Mouse (Mus musculus) hindbrain, embryonic 15.5 days (tissue): ENCODE results near the gene Pla2g7. TPM values are rescaled to one million over a fixed set of nuclear protein-coding genes. Genes with fewer than 3 reads are reported as not detected.

Source experiments
- ATAC-seq: fragments of 200-750 bp; cut with Nextera tagmentation; 2 replicates; pipeline ENCODE4 v1.8.0; 2017; ENCODE audit warnings: low read depth, moderate number of reproducible peaks, moderate TSS enrichment; ENCODE audit not compliant: low FRiP score
- H3K27ac ChIP-seq: fragments of 300-500 bp; sonication (generic); replicated peaks from 2 replicates; pipeline ENCODE4 v1.5.1; 2015; ENCODE audit warnings: mild to moderate bottlenecking, inconsistent platforms
- H3K27me3 ChIP-seq: fragments of 300-500 bp; sonication (generic); 2 replicates; pipeline ENCODE4 v1.6.1; 2015; ENCODE audit warnings: control low read depth, inconsistent platforms
- H3K36me3 ChIP-seq: fragments of 300-500 bp; sonication (generic); 2 replicates; pipeline ENCODE4 v1.6.1; 2015; ENCODE audit warnings: control low read depth, inconsistent platforms
- H3K4me1 ChIP-seq: fragments of 300-500 bp; sonication (generic); replicated peaks from 2 replicates; pipeline ENCODE4 v1.6.1; 2015; ENCODE audit warnings: control low read depth, inconsistent platforms
- H3K4me2 ChIP-seq: fragments of 300-500 bp; sonication (generic); 2 replicates; pipeline ENCODE4 v1.6.1; 2015; ENCODE audit warnings: moderate library complexity, mild to moderate bottlenecking, inconsistent platforms
- H3K4me3 ChIP-seq: fragments of 300-500 bp; sonication (generic); 2 replicates; pipeline ENCODE4 v1.5.1; 2015; ENCODE audit warnings: mild to moderate bottlenecking, inconsistent platforms
- H3K9ac ChIP-seq: fragments of 300-500 bp; sonication (generic); 2 replicates; pipeline ENCODE4 v1.6.1; 2015; ENCODE audit warnings: inconsistent platforms
- H3K9me3 ChIP-seq: fragments of 300-500 bp; sonication (generic); 2 replicates; pipeline ENCODE4 v1.6.1; 2016; ENCODE audit warnings: control low read depth, inconsistent platforms
- whole genome bisulfite sequencing: fragments of 180-500 bp; shearing (Covaris S2); methylation state at CpG from one replicate; pipeline ENCODE4 v1.1.7; 2015; 5-methylcytosine and 5-hydroxymethylcytosine counted together
- polyA plus RNA-seq: library from polyadenylated mRNA; unstranded; fragments of >200 nt; fragmentation: Nextera tagmentation; extraction: Ambion mirVana; gene quantifications from 2 replicates; pipeline ENCODE4 v1.2.1, GENCODE M21; 2015

Gene Pla2g7
- polyA plus RNA-seq, 1 experiment from 2014 or later = 122 TPM

- no peaks in the 10 kb centered on the region for H3K27me3 ChIP-seq
- H3K4me2 ChIP-seq = no peak overlapping the region
- H3K4me3 ChIP-seq = no peak overlapping the region
- H3K9ac ChIP-seq = no peak overlapping the region
- H3K36me3 ChIP-seq = no peaks in the 10 kb centered on the region
- H3K27ac ChIP-seq = no peak overlapping the region
- no peaks in the 10 kb centered on the region for H3K4me1 ChIP-seq
- ATAC-seq = no peak
- no peaks in the 10 kb centered on the region for H3K9me3 ChIP-seq
- WGBS = 93% methylated on average over 2 of the region's 2 CpGs
Observed at GRCm38 (mm10) chr17:43587278-43587677, 19.4 kb downstream of the Pla2g7 start.

GRCm38 (mm10) chr17:43589750-43590149, 21.9 kb downstream of the Pla2g7 start:
- H3K9me3 ChIP-seq = no peaks in the 10 kb centered on the region
- no peak for ATAC-seq
- H3K4me2 ChIP-seq = no peak overlapping the region
- H3K27ac ChIP-seq = no peak overlapping the region
- H3K9ac ChIP-seq = no peak overlapping the region
- no peaks in the 10 kb centered on the region for H3K4me1 ChIP-seq
- no peak overlapping the region for H3K4me3 ChIP-seq
- no peaks in the 10 kb centered on the region for H3K27me3 ChIP-seq
- WGBS = 94% methylated on average over 6 of the region's 6 CpGs
- H3K36me3 ChIP-seq = no peaks in the 10 kb centered on the region

GRCm38 (mm10) chr17:43590531-43590930, 22.6 kb downstream of the Pla2g7 start:
- Histone ChIP-seq H3K4me3 (no peak overlapping the region), H3K4me1 (no peaks in the 10 kb centered on the region), H3K27me3 (no peaks in the 10 kb centered on the region), H3K9me3 (no peaks in the 10 kb centered on the region), H3K4me2 (no peak overlapping the region), H3K36me3 (no peaks in the 10 kb centered on the region), H3K9ac (no peak overlapping the region), H3K27ac (no peak overlapping the region)
- ATAC-seq = no peak
- 64% methylated on average over 5 of the region's 5 CpGs for WGBS

- WGBS = 87% methylated on average over 21 of the region's 21 CpGs
- H3K4me2 ChIP-seq = no peak overlapping the region
- no peak overlapping the region for H3K4me3 ChIP-seq
- no peak for ATAC-seq
- no peaks in the 10 kb centered on the region for H3K9me3 ChIP-seq
- no peak overlapping the region for H3K27ac ChIP-seq
- no peaks in the 10 kb centered on the region for H3K36me3 ChIP-seq
- H3K4me1 ChIP-seq = no peaks in the 10 kb centered on the region
- H3K27me3 ChIP-seq = no peaks in the 10 kb centered on the region
- H3K9ac ChIP-seq = no peak overlapping the region
Observed at GRCm38 (mm10) chr17:43592296-43593291, 24.7 kb downstream of the Pla2g7 start.

GRCm38 (mm10) chr17:43597742-43598141, 29.8 kb downstream of the Pla2g7 start:
- WGBS = 98% methylated on average over 2 of the region's 2 CpGs
- Histone ChIP-seq H3K4me2 (no peak overlapping the region), H3K9ac (no peak overlapping the region), H3K27ac (no peak overlapping the region), H3K36me3 (no peaks in the 10 kb centered on the region), H3K4me3 (no peak overlapping the region), H3K9me3 (no peaks in the 10 kb centered on the region), H3K4me1 (no peaks in the 10 kb centered on the region), H3K27me3 (no peaks in the 10 kb centered on the region)
- no peak for ATAC-seq

- Histone ChIP-seq H3K9me3 (no peaks in the 10 kb centered on the region), H3K27me3 (no peaks in the 10 kb centered on the region), H3K4me1 (no peaks in the 10 kb centered on the region), H3K4me2 (no peak overlapping the region), H3K36me3 (no peaks in the 10 kb centered on the region), H3K9ac (no peak overlapping the region), H3K4me3 (no peak overlapping the region), H3K27ac (no peak overlapping the region)
- ATAC-seq = no peak
- 71% methylated on average over 4 of the region's 4 CpGs for WGBS
Observed at GRCm38 (mm10) chr17:43598706-43599105, 30.8 kb downstream of the Pla2g7 start.

- H3K9ac ChIP-seq = no peak overlapping the region
- ATAC-seq = no peak
- no peaks in the 10 kb centered on the region for H3K27me3 ChIP-seq
- no peaks in the 10 kb centered on the region for H3K4me1 ChIP-seq
- H3K9me3 ChIP-seq = no peaks in the 10 kb centered on the region
- no peak overlapping the region for H3K4me3 ChIP-seq
- H3K4me2 ChIP-seq = no peak overlapping the region
- 15% methylated on average over 3 of the region's 3 CpGs for WGBS
- H3K27ac ChIP-seq = no peak overlapping the region
- no peaks in the 10 kb centered on the region for H3K36me3 ChIP-seq
Observed at GRCm38 (mm10) chr17:43606704-43607103, 38.8 kb downstream of the Pla2g7 start.

- 19% methylated on average over 7 of the region's 7 CpGs for whole genome bisulfite sequencing
- H3K9me3 ChIP-seq = no peaks in the 10 kb centered on the region
- H3K9ac ChIP-seq = no peak overlapping the region
- H3K36me3 ChIP-seq = no peaks in the 10 kb centered on the region
- peak; percentile 63 for ATAC-seq
- no peak overlapping the region for H3K4me3 ChIP-seq
- H3K4me1 ChIP-seq = no peaks in the 10 kb centered on the region
- H3K4me2 ChIP-seq = no peak overlapping the region
- no peak overlapping the region for H3K27ac ChIP-seq
- no peaks in the 10 kb centered on the region for H3K27me3 ChIP-seq
Observed at GRCm38 (mm10) chr17:43611586-43611985, 43.7 kb downstream of the Pla2g7 start.

- H3K4me2 ChIP-seq = no peak overlapping the region
- H3K9ac ChIP-seq = no peak overlapping the region
- H3K27ac ChIP-seq = no peak overlapping the region
- H3K27me3 ChIP-seq = no peaks in the 10 kb centered on the region
- no peak for ATAC-seq
- WGBS = 76% methylated on average over 3 of the region's 3 CpGs
- H3K36me3 ChIP-seq = no peaks in the 10 kb centered on the region
- H3K4me3 ChIP-seq = no peak overlapping the region
- no peaks in the 10 kb centered on the region for H3K4me1 ChIP-seq
- H3K9me3 ChIP-seq = no peaks in the 10 kb centered on the region
Observed at GRCm38 (mm10) chr17:43612221-43612620, 44.3 kb downstream of the Pla2g7 start.

GRCm38 (mm10) chr17:43619156-43619555, 51.3 kb downstream of the Pla2g7 start:
- no peaks in the 10 kb centered on the region for H3K36me3 ChIP-seq
- no peaks in the 10 kb centered on the region for H3K9me3 ChIP-seq
- H3K27ac ChIP-seq = no peak overlapping the region
- no peaks in the 10 kb centered on the region for H3K4me1 ChIP-seq
- H3K4me2 ChIP-seq = no peak overlapping the region
- no peak overlapping the region for H3K4me3 ChIP-seq
- 95% methylated on average over 9 of the region's 9 CpGs for WGBS
- no peak overlapping the region for H3K9ac ChIP-seq
- ATAC-seq = no peak
- no peaks in the 10 kb centered on the region for H3K27me3 ChIP-seq

GRCm38 (mm10) chr17:43622076-43622475, 54.2 kb downstream of the Pla2g7 start:
- 93% methylated on average over 10 of the region's 10 CpGs for WGBS
- H3K4me2 ChIP-seq = no peak overlapping the region
- ATAC-seq = no peak

GRCm38 (mm10) chr17:43628246-43628645, 60.3 kb downstream of the Pla2g7 start:
- peaks cover 29% of the 10 kb centered on the region for H3K27me3 ChIP-seq
- no peak overlapping the region for H3K9ac ChIP-seq
- H3K4me2 ChIP-seq = no peak overlapping the region
- H3K9me3 ChIP-seq = peaks cover 5% of the 10 kb centered on the region; the same call in 1 of the 2 replicates
- H3K4me1 ChIP-seq = peaks cover 16% of the 10 kb centered on the region
- WGBS = 93% methylated on average over 10 of the region's 10 CpGs
- no peak overlapping the region for H3K27ac ChIP-seq
- no peak for ATAC-seq
- H3K4me3 ChIP-seq = no peak overlapping the region
- H3K36me3 ChIP-seq = no peaks in the 10 kb centered on the region

More at GRCm38 (mm10) chr17:43622076-43622475, 54.2 kb downstream of the Pla2g7 start:
- Histone ChIP-seq H3K4me1 (no peaks in the 10 kb centered on the region), H3K27me3 (no peaks in the 10 kb centered on the region), H3K36me3 (no peaks in the 10 kb centered on the region), H3K9ac (no peak overlapping the region), H3K4me3 (no peak overlapping the region), H3K9me3 (peaks cover 3% of the 10 kb centered on the region; the same call in 1 of the 2 replicates), H3K27ac (no peak overlapping the region)
